Mouse (Mus musculus): Measurements from ENCODE around the gene Hoxa10. TPM values are rescaled to one million over a fixed set of nuclear protein-coding genes. Genes with fewer than 3 reads are reported as not detected.

The Hoxa10 gene
- polyA plus RNA-seq, 1 experiment, result not detected

DNA sequence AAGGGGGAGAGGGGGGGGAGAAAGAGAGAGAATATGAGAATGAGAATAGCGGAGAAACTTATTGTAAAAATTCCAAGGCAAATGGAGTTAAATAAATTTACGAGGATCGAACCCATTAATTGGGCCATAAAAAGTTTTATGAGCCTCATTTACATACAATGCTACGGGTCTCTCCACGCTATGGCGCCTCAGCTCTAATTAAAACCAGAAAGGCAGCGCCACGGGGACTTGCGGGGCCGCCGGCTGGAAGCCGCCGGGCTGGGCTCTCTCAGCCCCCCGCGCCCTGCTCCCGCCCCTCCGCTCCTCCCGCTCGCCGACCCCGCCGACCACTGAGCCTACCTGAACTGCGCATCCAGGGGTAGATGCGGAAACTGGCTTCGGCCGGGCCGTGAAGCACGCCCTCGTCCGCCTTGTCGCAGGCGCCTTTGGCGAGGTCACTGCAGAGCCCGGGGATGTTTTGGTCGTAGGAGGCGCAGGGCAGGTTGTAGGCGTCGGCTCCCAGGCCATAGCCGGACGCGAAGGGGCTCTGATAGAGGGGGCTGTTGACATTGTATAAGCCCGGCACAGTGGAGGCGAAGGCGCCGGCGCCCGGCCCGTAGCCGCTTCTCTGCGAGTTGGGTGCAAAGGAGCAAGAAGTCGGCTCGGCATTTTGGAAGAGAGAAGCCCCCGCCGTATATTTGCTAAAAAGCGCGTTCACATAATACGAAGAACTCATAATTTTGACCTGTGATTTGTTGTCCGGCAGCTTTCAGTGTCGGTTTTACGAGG lies 23.8 kb downstream of the Hoxa10 start:
- Histone ChIP-seq H3K4me1 (ENCODE audit: control insufficient read depth, insufficient read depth, low read length) (peaks cover 6% of the 10 kb centered on the region), H3K4me3 (ENCODE audit: insufficient read depth, low read depth, low read length) (no peak overlapping the region), H3K27ac (ENCODE audit: insufficient read depth, low read depth, low read length) (no peak overlapping the region)
- 4% methylated on average over 60 of the region's 60 CpGs for WGBS
- TF ChIP-seq CTCF (IDR thresholded peaks at IDR 0.05; ENCODE audit: insufficient read depth, low read depth, low read length) (no peak), POLR2A (IDR thresholded peaks at IDR 0.05; ENCODE audit: insufficient read depth, low read depth, low read length) (no peak)

DNA sequence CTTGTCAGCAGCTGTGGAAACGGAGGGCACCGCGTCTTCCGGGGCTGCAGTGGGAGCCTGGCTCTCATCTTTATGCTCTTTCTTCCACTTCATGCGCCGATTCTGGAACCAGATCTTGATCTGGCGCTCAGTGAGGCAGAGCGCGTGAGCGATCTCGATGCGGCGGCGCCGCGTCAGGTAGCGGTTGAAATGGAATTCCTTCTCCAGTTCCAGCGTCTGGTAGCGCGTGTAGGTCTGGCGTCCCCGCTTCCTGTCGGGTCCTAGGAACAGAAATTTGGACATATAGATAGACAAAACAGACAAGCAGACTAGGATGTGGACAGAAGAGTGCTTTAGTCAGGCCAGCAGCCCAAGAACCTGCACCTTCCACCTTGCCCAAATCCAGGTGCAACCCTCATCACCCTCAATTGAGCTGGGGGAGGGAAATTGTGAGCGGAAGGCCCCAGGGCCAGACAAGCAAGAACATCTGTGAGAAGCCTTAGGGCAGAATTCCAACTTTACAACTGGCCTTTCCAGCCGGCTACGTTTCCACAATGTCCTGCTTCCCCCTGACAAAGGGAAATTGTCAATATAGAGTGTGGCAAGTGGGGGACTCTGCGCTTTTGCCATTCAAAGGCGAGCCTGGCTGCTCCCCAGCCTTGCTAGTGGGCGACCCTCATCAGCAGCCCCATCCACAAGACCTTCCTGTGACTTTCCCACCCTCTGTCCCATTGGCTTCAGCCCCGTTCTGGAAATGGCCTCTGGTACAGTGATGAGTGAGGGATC lies 24.7 kb downstream of the Hoxa10 start:
- 3% methylated on average over 30 of the region's 30 CpGs for WGBS
- H3K4me1 ChIP-seq (ENCODE audit: control insufficient read depth, insufficient read depth, low read length), result no peaks in the 10 kb centered on the region
- H3K27ac ChIP-seq (ENCODE audit: insufficient read depth, low read depth, low read length), result no peak overlapping the region
- TF ChIP-seq CTCF (IDR thresholded peaks at IDR 0.05; ENCODE audit: insufficient read depth, low read depth, low read length) (no peak), POLR2A (IDR thresholded peaks at IDR 0.05; ENCODE audit: insufficient read depth, low read depth, low read length) (no peak)
- H3K4me3 ChIP-seq (ENCODE audit: insufficient read depth, low read depth, low read length), result no peak overlapping the region

DNA sequence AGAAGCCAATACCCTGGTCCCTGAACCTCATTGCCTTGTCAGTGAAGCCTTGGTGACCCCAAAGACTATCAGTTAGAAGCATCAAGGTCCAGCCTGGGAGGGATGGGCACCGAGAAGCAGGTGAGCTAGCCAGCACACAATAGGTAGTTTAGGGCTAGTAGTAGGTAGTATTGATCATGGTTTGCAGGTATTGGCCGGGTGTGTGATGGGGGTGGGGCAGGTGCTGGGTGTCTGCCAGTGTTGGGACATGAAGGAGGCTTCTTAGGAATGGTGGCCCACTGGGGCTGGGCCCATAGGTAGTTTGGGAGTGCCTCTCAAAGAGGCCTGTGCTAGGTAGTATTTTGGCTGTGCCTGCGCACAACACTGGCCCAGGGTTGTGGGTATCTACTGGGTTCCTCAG lies 25.6 kb downstream of the Hoxa10 start:
- TF ChIP-seq POLR2A (IDR thresholded peaks at IDR 0.05; ENCODE audit: insufficient read depth, low read depth, low read length) (no peak), CTCF (IDR thresholded peaks at IDR 0.05; ENCODE audit: insufficient read depth, low read depth, low read length) (no peak)
- H3K4me3 ChIP-seq (ENCODE audit: insufficient read depth, low read depth, low read length), result no peak overlapping the region
- 11% methylated on average over 3 of the region's 3 CpGs for WGBS
- no peaks in the 10 kb centered on the region for H3K4me1 ChIP-seq (ENCODE audit: control insufficient read depth, insufficient read depth, low read length)
- no peak overlapping the region for H3K27ac ChIP-seq (ENCODE audit: insufficient read depth, low read depth, low read length)

GRCm38 (mm10) chr6:52214271-52214670 lies 26.4 kb downstream of the Hoxa10 start:
- TF ChIP-seq POLR2A (IDR thresholded peaks at IDR 0.05; ENCODE audit: insufficient read depth, low read depth, low read length) (no peak), CTCF (IDR thresholded peaks at IDR 0.05; ENCODE audit: insufficient read depth, low read depth, low read length) (no peak)
- Histone ChIP-seq H3K4me1 (ENCODE audit: control insufficient read depth, insufficient read depth, low read length) (no peaks in the 10 kb centered on the region), H3K27ac (ENCODE audit: insufficient read depth, low read depth, low read length) (no peak overlapping the region), H3K4me3 (ENCODE audit: insufficient read depth, low read depth, low read length) (no peak overlapping the region)
- WGBS, result 18% methylated on average over 5 of the region's 5 CpGs

GRCm38 (mm10) chr6:52213119-52213986 lies 27.3 kb downstream of the Hoxa10 start, which contains the start of the genes Hoxa3 and Gm28308:
Hoxa3 (minus strand) TSS chr6:52213336.
Gm28308 (minus strand) TSS chr6:52213339.
- 4% methylated on average over 38 of the region's 38 CpGs for WGBS
- H3K4me3 ChIP-seq (ENCODE audit: insufficient read depth, low read depth, low read length), result no peak within 1 kb of the TSS
- TF ChIP-seq CTCF (IDR thresholded peaks at IDR 0.05; ENCODE audit: insufficient read depth, low read depth, low read length), result no peak
- TF ChIP-seq POLR2A (IDR thresholded peaks at IDR 0.05; ENCODE audit: insufficient read depth, low read depth, low read length), result no peak
- no peaks in the 10 kb centered on the region for H3K4me1 ChIP-seq (ENCODE audit: control insufficient read depth, insufficient read depth, low read length)
- no peak within 1 kb of the TSS for H3K27ac ChIP-seq (ENCODE audit: insufficient read depth, low read depth, low read length)

DNA sequence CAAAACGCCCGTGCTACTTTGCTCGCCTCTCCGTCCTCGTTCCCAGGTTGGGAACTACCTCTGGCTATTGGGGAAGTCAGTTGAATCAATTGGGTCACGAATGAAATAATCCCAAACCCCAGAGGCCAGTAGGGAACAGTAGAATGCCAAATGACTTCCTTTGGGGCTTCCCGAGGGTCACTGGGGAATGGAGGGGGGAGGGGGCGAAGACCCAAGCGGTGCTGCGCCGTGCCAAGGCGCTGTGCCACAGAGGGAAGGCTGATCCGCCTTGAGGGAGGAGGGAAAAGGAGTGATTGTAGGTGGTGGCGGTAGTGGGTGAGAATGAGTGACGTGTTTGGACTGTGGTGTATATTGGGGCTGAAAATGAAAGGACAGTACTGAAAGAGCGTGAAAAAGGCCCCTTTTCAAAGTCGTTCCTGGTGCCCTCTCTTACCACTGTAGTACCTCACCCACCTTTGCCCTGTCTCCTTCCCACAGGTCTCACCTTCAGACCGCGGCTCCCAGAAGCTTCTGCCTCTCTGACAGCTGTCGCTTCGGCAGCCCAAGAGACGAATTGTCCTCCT lies 28.0 kb downstream of the Hoxa10 start:
- Histone ChIP-seq H3K27ac (ENCODE audit: insufficient read depth, low read depth, low read length) (no peak overlapping the region), H3K4me3 (ENCODE audit: insufficient read depth, low read depth, low read length) (no peak overlapping the region), H3K4me1 (ENCODE audit: control insufficient read depth, insufficient read depth, low read length) (no peaks in the 10 kb centered on the region)
- TF ChIP-seq CTCF (IDR thresholded peaks at IDR 0.05; ENCODE audit: insufficient read depth, low read depth, low read length), result no peak
- no peak for TF ChIP-seq POLR2A (IDR thresholded peaks at IDR 0.05; ENCODE audit: insufficient read depth, low read depth, low read length)
- 3% methylated on average over 22 of the region's 22 CpGs for WGBS

DNA sequence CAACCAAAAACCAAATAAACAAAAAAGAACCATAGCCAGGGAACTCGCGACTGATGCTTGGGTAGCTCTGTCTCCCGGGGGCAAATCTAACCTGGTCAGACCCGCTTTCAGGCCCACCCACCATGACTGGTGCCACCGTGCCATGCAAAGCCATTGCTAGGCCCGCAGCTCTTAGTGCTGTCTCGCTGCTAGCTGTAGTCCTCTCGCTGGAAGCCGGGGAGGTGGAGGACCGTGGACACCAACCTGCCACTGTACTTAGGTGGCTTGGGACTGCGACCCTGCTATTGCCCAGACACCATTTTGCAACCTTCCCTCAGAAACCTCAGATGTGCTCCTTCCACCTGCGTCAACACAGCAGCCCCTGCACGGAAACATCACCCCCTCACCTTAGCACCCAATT lies 28.7 kb downstream of the Hoxa10 start:
- Histone ChIP-seq H3K27ac (ENCODE audit: insufficient read depth, low read depth, low read length) (no peak overlapping the region), H3K4me3 (ENCODE audit: insufficient read depth, low read depth, low read length) (no peak overlapping the region), H3K4me1 (ENCODE audit: control insufficient read depth, insufficient read depth, low read length) (no peaks in the 10 kb centered on the region)
- no peak for TF ChIP-seq CTCF (IDR thresholded peaks at IDR 0.05; ENCODE audit: insufficient read depth, low read depth, low read length)
- no peak for TF ChIP-seq POLR2A (IDR thresholded peaks at IDR 0.05; ENCODE audit: insufficient read depth, low read depth, low read length)
- WGBS, result 6% methylated on average over 13 of the region's 13 CpGs

- Histone ChIP-seq H3K27ac (ENCODE audit: insufficient read depth, low read depth, low read length) (no peak overlapping the region), H3K4me1 (ENCODE audit: control insufficient read depth, insufficient read depth, low read length) (no peaks in the 10 kb centered on the region), H3K4me3 (ENCODE audit: insufficient read depth, low read depth, low read length) (no peak overlapping the region)
- WGBS, result 2% methylated on average over 37 of the region's 37 CpGs
- no peak for TF ChIP-seq POLR2A (IDR thresholded peaks at IDR 0.05; ENCODE audit: insufficient read depth, low read depth, low read length)
- peak; percentile 66 for TF ChIP-seq CTCF (IDR thresholded peaks at IDR 0.05; ENCODE audit: insufficient read depth, low read depth, low read length)
Observed at GRCm38 (mm10) chr6:52211170-52211935, 29.3 kb downstream of the Hoxa10 start.

Measured in olfactory bulb, adult 2 months (tissue).